Mouse (Mus musculus) neural tube, embryonic 15.5 days (tissue): Measurements from ENCODE around the gene Tbcc. TPM values are rescaled to one million over a fixed set of nuclear protein-coding genes. Genes with fewer than 3 reads are reported as not detected.
A peak's percentile ranks its signal among the peaks of the same experiment; 100 is the strongest.
"Not testable (repeated sequence)": the region's sequence is repeated elsewhere in the genome, so short reads cannot be mapped to it uniquely, and the experiment has no call there.

Experiments
- ATAC-seq: fragments of 200-750 bp; cut with Nextera tagmentation; 2 replicates; pipeline ENCODE4 v1.8.0; 2017; ENCODE audit warnings: mild to moderate bottlenecking, moderate TSS enrichment, moderate library complexity; ENCODE audit not compliant: low FRiP score
- H3K27ac ChIP-seq: fragments of 300-500 bp; sonication (generic); replicated peaks from 2 replicates; pipeline ENCODE4 v1.5.1; 2015; ENCODE audit warnings: mild to moderate bottlenecking, inconsistent platforms
- H3K27me3 ChIP-seq: fragments of 300-500 bp; sonication (generic); replicated peaks from 2 replicates; pipeline ENCODE4 v1.6.1; 2015; ENCODE audit warnings: inconsistent platforms
- H3K36me3 ChIP-seq: fragments of 300-500 bp; sonication (generic); 2 replicates; pipeline ENCODE4 v1.6.1; 2015; ENCODE audit warnings: inconsistent platforms
- H3K4me1 ChIP-seq: fragments of 300-500 bp; sonication (generic); 2 replicates; pipeline ENCODE4 v1.6.1; 2015; ENCODE audit warnings: inconsistent platforms
- H3K4me2 ChIP-seq: fragments of 300-500 bp; sonication (generic); 2 replicates; pipeline ENCODE4 v1.6.1; 2015; ENCODE audit warnings: inconsistent platforms, mild to moderate bottlenecking, moderate library complexity
- H3K4me3 ChIP-seq: fragments of 300-500 bp; sonication (generic); replicated peaks from 2 replicates; pipeline ENCODE4 v1.5.1; 2015; ENCODE audit warnings: mild to moderate bottlenecking, inconsistent platforms
- H3K9ac ChIP-seq: fragments of 300-500 bp; sonication (generic); replicated peaks from 2 replicates; pipeline ENCODE4 v1.6.1; 2015; ENCODE audit warnings: mild to moderate bottlenecking, inconsistent platforms
- H3K9me3 ChIP-seq: fragments of 300-500 bp; sonication (generic); replicated peaks from 2 replicates; pipeline ENCODE4 v1.6.1; 2016; ENCODE audit warnings: inconsistent platforms
- WGBS: fragments of 180-500 bp; shearing (Covaris S2); methylation state at CpG from one replicate; pipeline ENCODE4 v1.1.7; 2015; ENCODE audit warnings: mixed read lengths; 5-methylcytosine and 5-hydroxymethylcytosine counted together
- polyA plus RNA-seq: library from polyadenylated mRNA; unstranded; fragments of >200 nt; fragmentation: Nextera tagmentation; extraction: Ambion mirVana; gene quantifications from 2 replicates; pipeline ENCODE4 v1.2.1, GENCODE M21; 2015

Gene Tbcc
- 55.9 and 62.5 TPM in 2 replicates for polyA plus RNA-seq

DNA sequence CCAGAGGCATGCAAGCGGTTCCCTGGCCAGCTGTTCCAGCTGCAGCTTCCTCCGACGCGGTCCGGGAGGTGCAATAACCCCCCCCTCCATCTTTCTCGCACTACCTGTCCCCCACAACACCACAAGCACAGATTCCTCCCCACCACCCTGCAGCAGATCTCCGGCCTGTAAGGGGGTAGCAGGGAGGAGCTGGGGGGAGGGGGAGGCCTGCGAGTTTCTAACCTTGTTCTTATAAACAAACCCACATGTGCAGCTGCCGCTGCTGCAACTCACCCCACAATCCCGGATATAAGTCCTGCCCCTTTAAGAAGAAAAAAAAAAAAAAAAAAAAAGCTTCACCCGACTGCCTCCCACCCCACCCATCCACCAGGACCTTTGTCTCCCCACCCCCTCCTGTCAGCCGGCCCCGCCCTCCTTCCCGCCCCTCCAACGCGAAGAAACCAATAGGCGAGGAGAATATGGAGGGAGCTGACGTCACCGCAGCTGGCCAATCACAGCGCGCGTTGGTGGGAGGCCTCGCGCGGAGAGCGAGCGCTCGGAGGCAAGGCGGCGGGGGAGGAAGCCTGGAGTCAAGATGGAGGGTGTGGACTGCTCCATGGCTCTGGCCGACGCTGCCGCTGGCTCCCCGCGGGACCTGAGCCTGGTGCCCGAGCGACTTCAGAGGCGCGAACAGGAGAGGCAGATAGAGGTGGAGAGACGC lies at the start of gene Tbcc:
TSS of gene Tbcc (plus strand) at position 569 of the 700 bp plus-strand sequence.
- H3K27ac ChIP-seq, result peak within 1 kb of the TSS; percentile 99
- peak; percentile 91 for ATAC-seq
- WGBS, result 0% methylated on average over 40 of the region's 40 CpGs
- peaks cover 49% of the 10 kb centered on the region for H3K4me1 ChIP-seq
- no peaks in the 10 kb centered on the region for H3K9me3 ChIP-seq
- H3K4me2 ChIP-seq, result peak within 1 kb of the TSS; percentile 85
- H3K36me3 ChIP-seq, result no peaks in the 10 kb centered on the region
- H3K27me3 ChIP-seq, result no peaks in the 10 kb centered on the region
- H3K4me3 ChIP-seq, result peak within 1 kb of the TSS; percentile 91
- H3K9ac ChIP-seq, result peak within 1 kb of the TSS; percentile 82

DNA sequence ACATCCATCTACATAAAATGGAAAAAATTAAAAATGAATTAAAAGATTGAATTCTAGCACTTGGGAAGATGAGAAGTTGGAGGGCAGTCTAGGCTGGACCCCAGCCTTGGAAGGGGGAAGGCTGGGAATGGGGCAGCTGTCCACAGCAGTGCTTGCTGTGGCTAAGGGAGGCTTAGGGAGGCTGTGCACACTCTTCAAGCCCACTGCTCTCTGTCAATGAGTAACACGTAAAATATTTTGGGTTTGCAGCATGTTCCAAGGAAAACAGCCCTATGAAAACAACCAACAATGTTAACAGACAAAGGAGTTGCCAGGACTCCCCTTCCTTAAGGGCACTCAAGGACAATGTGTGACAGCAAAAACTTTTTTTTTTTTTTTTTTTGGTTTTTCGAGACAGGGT lies 47.5 kb upstream of the Tbcc start:
- no peak for ATAC-seq
- H3K4me1 ChIP-seq, result peaks cover 13% of the 10 kb centered on the region
- no peak overlapping the region for H3K9ac ChIP-seq
- H3K9me3 ChIP-seq, result no peaks in the 10 kb centered on the region
- no peaks in the 10 kb centered on the region for H3K36me3 ChIP-seq
- H3K27me3 ChIP-seq, result no peaks in the 10 kb centered on the region
- 63% methylated on average over 2 of the region's 2 CpGs for WGBS
- H3K27ac ChIP-seq, result no peak overlapping the region
- no peak overlapping the region for H3K4me3 ChIP-seq
- H3K4me2 ChIP-seq, result no peak overlapping the region

DNA sequence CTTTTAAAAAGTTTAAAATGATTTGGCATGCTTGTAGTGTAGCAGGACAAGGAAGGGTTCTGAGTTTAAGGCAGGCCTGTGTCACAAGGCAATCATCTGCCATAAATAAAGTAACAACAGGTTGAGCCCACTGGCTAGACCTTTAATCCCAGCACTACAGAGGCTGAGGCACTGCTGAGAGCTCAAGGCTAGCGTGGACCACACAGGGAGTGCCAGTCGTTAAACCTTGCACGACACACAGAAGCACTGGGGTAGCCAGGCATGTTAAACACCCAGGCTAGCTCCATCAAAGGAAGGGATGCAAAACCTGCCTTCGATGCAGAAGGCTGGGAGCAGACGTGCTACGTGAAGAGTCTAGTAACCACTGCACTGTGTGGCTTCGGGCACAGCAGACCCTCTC lies 46.8 kb upstream of the Tbcc start:
- Histone ChIP-seq H3K9ac (no peak overlapping the region), H3K36me3 (no peaks in the 10 kb centered on the region), H3K9me3 (no peaks in the 10 kb centered on the region), H3K27me3 (no peaks in the 10 kb centered on the region), H3K4me2 (no peak overlapping the region), H3K27ac (peak overlapping the region; percentile 6; the same call in 1 of the 2 replicates), H3K4me3 (no peak overlapping the region), H3K4me1 (peaks cover 16% of the 10 kb centered on the region)
- no peak for ATAC-seq
- WGBS, result 25% methylated on average over 7 of the region's 7 CpGs

DNA sequence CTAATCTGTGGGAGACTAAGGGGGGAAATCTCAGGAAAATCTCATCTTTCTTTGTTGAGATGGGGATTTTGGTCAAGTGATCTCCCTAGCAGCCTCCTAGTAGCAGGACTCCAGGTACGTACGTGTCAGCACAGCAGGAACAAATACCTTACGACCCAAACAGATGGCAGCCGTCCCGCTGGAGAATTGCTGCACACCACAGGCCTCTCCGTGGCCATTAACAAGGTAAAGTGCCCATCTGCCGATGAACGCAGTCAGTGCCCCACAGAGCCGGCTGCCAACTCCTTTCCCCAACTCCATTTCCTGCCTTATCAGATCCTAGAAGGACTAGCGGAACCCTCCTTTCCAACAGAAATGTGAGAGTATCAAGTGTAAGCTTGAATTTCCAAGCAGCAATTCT lies 45.7 kb upstream of the Tbcc start:
- no peak overlapping the region for H3K4me2 ChIP-seq
- WGBS, result 28% methylated on average over 10 of the region's 10 CpGs
- H3K36me3 ChIP-seq, result no peaks in the 10 kb centered on the region
- no peak overlapping the region; the same call in 1 of the 2 replicates for H3K27ac ChIP-seq
- no peak overlapping the region for H3K9ac ChIP-seq
- no peak for ATAC-seq
- H3K27me3 ChIP-seq, result no peaks in the 10 kb centered on the region
- peaks cover 16% of the 10 kb centered on the region for H3K4me1 ChIP-seq
- no peaks in the 10 kb centered on the region for H3K9me3 ChIP-seq
- no peak overlapping the region for H3K4me3 ChIP-seq

DNA sequence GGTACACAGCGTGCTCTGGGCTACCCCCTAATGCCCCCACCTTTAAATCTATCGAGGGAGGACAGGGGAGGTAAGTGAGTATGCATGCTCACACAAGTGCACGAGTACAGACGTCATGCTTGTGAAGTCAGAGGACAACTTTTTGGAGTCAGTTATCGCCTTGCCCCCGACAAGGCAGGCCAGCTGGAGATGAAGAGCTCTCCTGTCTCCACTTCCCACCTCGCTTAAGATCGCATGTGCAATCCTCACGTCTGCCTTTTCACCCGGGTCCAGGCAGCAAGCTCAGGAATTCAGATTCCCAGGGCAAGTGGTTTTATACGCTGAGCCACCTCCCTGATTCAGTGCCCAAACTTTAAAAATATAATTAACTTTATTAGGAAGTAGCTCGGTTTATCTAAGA lies 45.2 kb upstream of the Tbcc start:
- WGBS, result 83% methylated on average over 12 of the region's 12 CpGs
- ATAC-seq, result no peak
- Histone ChIP-seq H3K4me3 (no peak overlapping the region), H3K9ac (no peak overlapping the region), H3K4me1 (peaks cover 16% of the 10 kb centered on the region), H3K9me3 (no peaks in the 10 kb centered on the region), H3K27me3 (no peaks in the 10 kb centered on the region), H3K4me2 (no peak overlapping the region), H3K36me3 (no peaks in the 10 kb centered on the region), H3K27ac (no peak overlapping the region)

DNA sequence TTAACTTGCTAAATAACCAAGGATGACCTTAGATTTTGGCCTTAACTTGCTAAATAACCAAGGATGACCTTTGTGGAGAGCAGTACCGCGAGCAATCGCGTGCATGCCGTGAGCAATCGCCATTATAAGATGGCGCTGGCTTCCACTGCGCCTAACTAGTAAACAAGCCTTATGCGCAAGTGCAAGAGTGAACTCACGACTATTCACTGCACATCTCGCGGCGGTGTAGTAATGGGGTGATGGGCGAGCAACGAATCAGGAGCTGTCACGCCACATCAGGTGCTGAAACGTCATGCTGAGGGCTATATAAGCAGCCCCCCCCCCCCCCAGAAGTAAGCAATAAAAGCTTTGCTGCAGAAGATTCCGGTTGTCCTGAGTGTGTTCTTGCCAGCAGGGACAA lies 43.9 kb upstream of the Tbcc start:
- not testable (repeated sequence) for H3K27me3 ChIP-seq, H3K4me2 ChIP-seq
- 93% methylated on average over 18 of the region's 18 CpGs for WGBS

DNA sequence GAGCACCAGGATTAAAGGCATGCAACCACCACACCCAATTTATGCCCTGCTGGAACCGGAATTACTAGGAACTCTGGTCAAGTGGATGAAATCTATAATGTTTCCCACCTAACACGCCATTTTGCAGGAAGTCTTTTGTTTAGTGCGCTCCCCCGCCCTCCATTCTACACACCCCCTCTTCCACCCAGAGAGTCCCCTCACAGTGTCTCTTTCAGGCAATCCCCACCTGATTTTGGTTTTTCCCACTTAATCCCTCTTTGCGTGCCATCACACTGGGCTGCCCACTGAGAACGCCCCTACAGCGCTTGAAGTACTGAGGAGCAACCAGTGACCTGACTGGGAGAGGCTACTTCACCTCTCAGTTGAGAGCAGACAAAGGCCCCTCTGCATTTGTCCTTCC lies 43.3 kb upstream of the Tbcc start:
- Histone ChIP-seq H3K36me3 (no peaks in the 10 kb centered on the region), H3K27ac (no peak overlapping the region), H3K4me2 (no peak overlapping the region), H3K4me3 (no peak overlapping the region), H3K9ac (no peak overlapping the region), H3K4me1 (peaks cover 16% of the 10 kb centered on the region), H3K9me3 (no peaks in the 10 kb centered on the region), H3K27me3 (no peaks in the 10 kb centered on the region)
- ATAC-seq, result no peak
- 94% methylated on average over 7 of the region's 7 CpGs for WGBS

More for the DNA sequence above, 43.9 kb upstream of the Tbcc start:
- H3K36me3 ChIP-seq, H3K9me3 ChIP-seq, H3K4me3 ChIP-seq, H3K27ac ChIP-seq, H3K9ac ChIP-seq, ATAC-seq: not testable (repeated sequence)
- H3K4me1 ChIP-seq, result peaks cover 16% of the 10 kb centered on the region

DNA sequence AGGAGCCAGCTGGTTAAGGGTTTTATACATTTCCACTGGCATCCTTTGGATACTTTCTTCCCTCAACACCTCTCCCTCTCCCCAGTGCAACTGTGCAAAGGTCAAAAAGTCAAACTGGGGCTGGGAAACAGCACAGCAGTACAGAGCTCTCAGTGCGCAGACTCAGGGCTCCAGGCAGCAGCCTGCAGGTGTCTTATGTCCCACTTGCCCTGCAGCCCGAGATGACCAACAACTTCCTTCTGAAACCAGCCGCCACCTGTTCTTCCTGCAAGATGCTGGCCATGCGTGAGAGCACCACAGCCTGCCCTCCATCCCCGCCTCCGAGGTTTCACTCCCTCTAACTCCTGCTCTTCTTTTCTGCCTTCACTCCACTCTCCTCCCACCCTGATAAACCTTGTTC lies 37.8 kb upstream of the Tbcc start:
- peaks cover 34% of the 10 kb centered on the region for H3K4me1 ChIP-seq
- WGBS, result 37% methylated on average over 6 of the region's 6 CpGs
- H3K36me3 ChIP-seq, result no peaks in the 10 kb centered on the region
- H3K4me2 ChIP-seq, result peak overlapping the region; percentile 15; the same call in 1 of the 2 replicates
- no peaks in the 10 kb centered on the region for H3K27me3 ChIP-seq
- H3K4me3 ChIP-seq, result no peak overlapping the region
- no peaks in the 10 kb centered on the region for H3K9me3 ChIP-seq
- no peak for ATAC-seq
- H3K27ac ChIP-seq, result peak overlapping the region; percentile 69
- H3K9ac ChIP-seq, result no peak overlapping the region

DNA sequence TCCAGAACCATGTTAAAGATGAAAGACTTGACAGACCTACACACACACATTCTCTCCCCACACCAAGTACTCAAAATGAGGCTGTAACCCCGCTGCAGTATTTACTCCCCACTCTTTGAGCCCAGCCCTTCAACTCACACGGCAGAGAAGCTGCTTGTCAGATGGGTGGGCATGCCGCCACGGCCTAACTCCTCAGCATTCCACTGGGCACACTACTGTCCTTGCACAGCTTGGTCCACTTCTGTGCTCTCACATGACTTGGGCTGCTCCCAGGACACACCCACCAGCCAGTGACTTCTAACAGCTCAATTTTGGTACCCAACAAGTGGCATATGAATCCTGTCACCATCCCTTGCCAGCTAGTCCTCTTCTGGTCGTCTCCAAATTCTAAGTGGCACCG lies 37.2 kb upstream of the Tbcc start:
- Histone ChIP-seq H3K4me3 (no peak overlapping the region), H3K4me1 (peaks cover 34% of the 10 kb centered on the region), H3K9ac (no peak overlapping the region), H3K36me3 (no peaks in the 10 kb centered on the region), H3K9me3 (no peaks in the 10 kb centered on the region), H3K27me3 (no peaks in the 10 kb centered on the region), H3K4me2 (peak overlapping the region; percentile 15; the same call in 1 of the 2 replicates), H3K27ac (peak overlapping the region; percentile 69)
- no peak for ATAC-seq
- WGBS, result 40% methylated on average over 6 of the region's 6 CpGs

DNA sequence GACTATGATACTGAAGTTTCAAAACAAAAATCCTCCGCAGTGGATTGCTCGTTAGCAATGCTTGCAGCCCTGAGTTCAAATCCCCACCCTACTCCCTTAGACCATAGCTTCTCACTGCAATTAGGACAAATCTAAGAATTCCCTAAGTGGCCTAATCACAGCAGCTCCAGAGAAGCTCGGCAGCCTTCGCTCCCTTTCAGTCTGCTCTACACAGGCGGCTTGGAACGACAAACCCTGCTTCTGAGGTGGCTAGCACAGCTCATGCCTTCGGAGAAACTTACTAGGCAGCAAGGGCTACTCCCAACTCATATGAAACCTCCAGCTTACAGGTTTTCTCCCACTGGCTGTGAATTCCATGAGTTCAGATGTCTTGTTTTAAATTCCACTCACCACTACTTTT lies 36.4 kb upstream of the Tbcc start:
- WGBS, result 86% methylated on average over 7 of the region's 7 CpGs
- peaks cover 32% of the 10 kb centered on the region for H3K4me1 ChIP-seq
- no peak for ATAC-seq
- H3K27me3 ChIP-seq, result no peaks in the 10 kb centered on the region
- H3K9ac ChIP-seq, result no peak overlapping the region
- no peak overlapping the region; the same call in 1 of the 2 replicates for H3K4me2 ChIP-seq
- peak overlapping the region; percentile 67; the same call in 1 of the 2 replicates for H3K27ac ChIP-seq
- no peaks in the 10 kb centered on the region for H3K9me3 ChIP-seq
- H3K4me3 ChIP-seq, result no peak overlapping the region
- H3K36me3 ChIP-seq, result no peaks in the 10 kb centered on the region

DNA sequence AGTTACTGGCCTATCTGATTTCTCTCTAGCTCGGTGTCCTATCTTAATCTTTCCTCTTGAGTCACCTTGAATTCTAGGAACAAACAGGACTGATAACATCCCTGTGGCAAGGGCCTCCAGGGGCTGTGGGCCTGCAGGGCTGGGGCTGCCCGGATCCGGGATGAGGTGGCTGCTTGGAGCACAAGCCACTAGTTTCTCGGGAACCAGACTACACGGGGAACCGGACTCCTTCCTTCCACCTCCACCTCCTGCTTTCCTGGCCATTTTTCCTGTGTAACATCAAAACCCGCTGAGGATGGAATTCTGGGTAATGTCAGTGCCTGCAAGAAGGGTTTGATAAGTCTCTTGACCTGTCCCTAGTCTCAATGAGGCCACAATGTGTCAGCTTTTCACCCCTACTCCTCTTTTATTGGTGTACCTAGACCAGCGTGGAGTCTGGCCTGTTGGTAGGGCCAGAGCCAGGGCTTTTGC lies 35.8 kb upstream of the Tbcc start:
- peak overlapping the region; percentile 92 for H3K4me3 ChIP-seq
- H3K27ac ChIP-seq, result peak overlapping the region; percentile 67
- H3K9ac ChIP-seq, result 0 out of 2 replicates have a peak overlapping the region, but pooled peaks have one; percentile 20
- 66% methylated on average over 8 of the region's 8 CpGs for WGBS
- H3K36me3 ChIP-seq, result no peaks in the 10 kb centered on the region
- no peaks in the 10 kb centered on the region for H3K27me3 ChIP-seq
- H3K4me2 ChIP-seq, result peak overlapping the region; percentile 64
- ATAC-seq, result no peak
- no peaks in the 10 kb centered on the region for H3K9me3 ChIP-seq
- peaks cover 36% of the 10 kb centered on the region for H3K4me1 ChIP-seq

DNA sequence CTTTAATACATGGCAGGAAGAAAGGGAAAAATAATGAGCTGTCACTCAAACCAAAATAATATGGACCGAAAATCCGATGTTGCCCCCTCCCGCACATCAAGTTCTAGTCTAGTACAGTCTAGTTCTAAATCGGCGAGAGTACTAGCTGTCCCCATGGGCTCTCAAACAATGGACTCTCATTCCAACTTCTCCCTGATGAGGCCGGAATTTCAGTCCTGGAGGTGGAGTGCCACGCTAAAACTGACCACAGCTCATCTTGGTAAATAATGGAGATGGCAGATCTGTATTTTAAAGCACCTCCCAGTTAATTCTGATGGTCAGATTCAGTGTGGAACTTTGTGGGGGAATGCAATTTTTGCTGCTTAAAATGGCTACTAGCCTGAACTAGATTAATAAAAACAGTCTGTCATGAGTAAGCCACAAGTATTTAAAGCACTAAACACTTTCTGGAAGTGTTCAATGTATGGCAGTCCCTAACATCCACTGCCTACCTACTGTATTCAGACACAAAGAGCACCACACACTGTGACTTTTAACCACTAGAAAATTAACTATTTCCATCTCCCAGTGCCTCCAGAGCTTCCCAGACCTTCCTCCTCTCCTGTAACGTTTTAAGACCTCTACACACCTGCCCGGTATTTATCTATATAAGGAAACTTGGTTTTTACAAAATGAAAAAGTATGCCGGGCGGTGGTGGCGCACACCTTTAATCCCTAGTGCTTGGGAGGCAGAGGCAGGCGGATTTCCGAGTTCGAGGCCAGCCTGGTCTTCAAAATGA lies 35.0 kb upstream of the Tbcc start:
- peaks cover 40% of the 10 kb centered on the region for H3K4me1 ChIP-seq
- H3K4me2 ChIP-seq, result peak overlapping the region; percentile 64
- H3K9me3 ChIP-seq, result no peaks in the 10 kb centered on the region
- no peak for ATAC-seq
- H3K4me3 ChIP-seq, result peak overlapping the region; percentile 92
- 58% methylated on average over 15 of the region's 15 CpGs for WGBS
- H3K27ac ChIP-seq, result peak overlapping the region; percentile 100
- H3K9ac ChIP-seq, result peak overlapping the region; percentile 100
- no peaks in the 10 kb centered on the region for H3K27me3 ChIP-seq
- no peaks in the 10 kb centered on the region for H3K36me3 ChIP-seq
